Mouse (Mus musculus) megakaryocyte-erythroid progenitor cell, adult 5-6 weeks (primary cell): ENCODE results near the gene Vmn1r4. TPM values are rescaled to one million over a fixed set of nuclear protein-coding genes. Genes with fewer than 3 reads are reported as not detected.

ENCODE experiments used
- ATAC-seq: replicated peaks from 2 replicates; pipeline ENCODE4 v1.8.0; 2016; ENCODE audit warnings: mild to moderate bottlenecking, inconsistent platforms; ENCODE audit not compliant: severe bottlenecking, poor library complexity, low FRiP score, low TSS enrichment
- total RNA-seq, 2 experiments: library from RNA; stranded (forward) in 1 of 2; stranded (reverse) in 1 of 2; fragments of 200-1000, 215-1000 nt in 1 of 2; fragments of >200 nt in 1 of 2; fragmentation: Nextera tagmentation in 1 of 2; gene quantifications; 2 replicates each; pipeline ENCODE4 v1.2.3; 2014 to 2017

Vmn1r4 gene
- total RNA-seq (2014; fragmentation: Nextera tagmentation) (not detected in 2 replicates), total RNA-seq (2017) (0.42 TPM in 1 of 2 replicates, not detected in the other)

GRCm38 (mm10) chr6:56923726-56924707 lies at the start of gene Vmn1r4, which contains the start of gene Nt5c3:
Vmn1r4 (plus strand) TSS chr6:56924015.
Nt5c3 (minus strand) TSS chr6:56923932.
- ATAC-seq = peak; percentile 85

DNA sequence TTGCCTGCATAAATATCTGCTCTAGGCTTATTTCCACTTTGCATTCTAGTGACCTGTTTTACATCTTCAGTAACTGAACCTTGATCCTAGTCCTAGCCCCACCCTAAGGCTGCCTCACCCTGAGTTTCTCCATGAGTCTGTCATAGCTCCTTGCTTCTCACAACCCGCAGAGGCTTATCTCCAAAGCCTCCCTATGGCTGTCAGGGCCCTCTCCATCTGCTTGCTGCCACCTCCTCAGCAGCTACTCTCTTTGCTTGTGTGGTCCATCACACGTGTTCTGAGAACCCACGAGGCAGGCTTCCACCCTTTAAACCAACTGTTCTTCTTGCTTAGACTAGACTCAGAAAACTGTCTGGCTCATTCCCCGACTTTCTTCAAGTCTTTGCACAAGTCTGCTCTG lies 46.9 kb upstream of the Vmn1r4 start:
- ATAC-seq = peak; percentile 36

GRCm38 (mm10) chr6:56877985-56878384 lies 45.8 kb upstream of the Vmn1r4 start:
- no peak for ATAC-seq

GRCm38 (mm10) chr6:56879352-56879955 lies 44.4 kb upstream of the Vmn1r4 start:
- peak; percentile 84 for ATAC-seq

DNA sequence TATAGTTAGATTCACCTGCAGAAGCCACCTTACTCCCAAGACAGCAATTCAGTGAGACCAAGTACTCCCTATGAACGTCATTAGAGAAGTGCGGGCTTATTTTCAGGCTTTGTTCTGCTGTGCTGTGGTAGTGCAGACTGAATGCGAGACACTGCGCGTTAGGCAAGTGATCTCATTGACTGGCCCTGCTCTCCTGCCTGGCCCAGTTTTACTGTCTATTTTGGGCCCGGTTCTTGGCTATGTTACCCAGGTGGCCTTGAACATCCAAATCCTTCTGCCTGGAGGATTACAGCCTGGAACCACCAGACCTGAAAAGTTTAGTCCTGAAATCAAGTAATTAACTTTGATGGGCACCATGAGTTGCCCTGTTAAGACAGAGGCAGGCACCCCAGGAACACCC lies 35.3 kb upstream of the Vmn1r4 start:
- ATAC-seq = no peak

DNA sequence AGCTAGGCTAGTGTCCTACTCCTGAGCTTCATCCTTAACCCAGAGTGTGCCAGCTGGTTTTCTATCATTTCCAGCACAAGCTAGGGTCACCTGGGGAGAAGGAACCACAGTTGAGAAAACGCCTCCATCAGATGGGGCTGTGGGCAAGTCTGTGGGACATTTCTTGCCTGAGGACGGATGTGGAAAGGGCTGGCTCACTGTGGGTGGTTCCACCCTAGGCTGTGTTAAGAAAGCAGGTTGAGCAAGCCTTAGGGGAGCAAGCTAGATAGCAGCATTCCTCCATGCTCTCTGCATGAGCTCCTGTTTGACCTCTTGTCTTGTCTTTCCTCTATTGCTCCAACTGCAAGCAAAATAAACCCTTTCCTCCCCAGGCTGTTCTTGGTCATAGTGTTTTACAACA lies 33.1 kb upstream of the Vmn1r4 start:
- ATAC-seq = no peak

DNA sequence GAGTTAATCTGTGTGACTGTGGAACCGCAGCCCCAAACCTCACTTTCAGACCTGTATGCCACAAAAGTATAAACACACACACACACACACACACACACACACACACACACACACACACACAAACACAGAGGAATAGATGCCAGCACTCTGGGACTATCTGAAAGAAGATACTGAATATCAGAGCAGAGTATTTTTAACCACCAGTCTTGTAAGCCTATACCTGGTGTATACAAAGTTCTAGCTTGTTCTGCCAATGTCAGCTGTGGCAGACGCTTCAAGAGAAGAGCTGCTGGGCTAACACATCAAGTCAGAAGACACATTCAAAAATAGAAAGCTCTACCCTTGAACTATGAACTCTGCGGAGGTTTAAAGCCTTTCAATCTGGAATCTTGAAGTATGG lies 24.2 kb upstream of the Vmn1r4 start:
- no peak for ATAC-seq

DNA sequence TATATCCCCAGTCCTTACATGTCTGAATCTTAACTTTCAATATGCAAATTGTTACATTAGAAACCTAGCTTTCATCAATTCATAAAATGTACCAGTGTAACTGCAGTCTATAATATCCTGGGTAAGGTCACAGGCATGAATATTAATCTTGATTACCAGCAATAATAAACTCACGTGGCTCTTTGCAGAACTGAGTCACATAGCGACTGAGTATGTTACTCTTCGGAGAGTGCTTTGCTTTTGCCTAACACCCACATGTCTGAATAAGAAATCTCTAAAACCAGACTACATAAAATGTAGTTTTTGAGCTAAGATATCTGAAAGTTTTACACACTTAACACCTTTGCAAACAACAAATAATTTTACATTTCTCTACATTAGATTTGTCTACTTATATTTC lies 22.5 kb upstream of the Vmn1r4 start:
- ATAC-seq = no peak

- peak; percentile 61 for ATAC-seq
Measured at GRCm38 (mm10) chr6:56901824-56902386, 21.9 kb upstream of the Vmn1r4 start.

GRCm38 (mm10) chr6:56902606-56903520 lies 21.0 kb upstream of the Vmn1r4 start:
- peak; percentile 66 for ATAC-seq

DNA sequence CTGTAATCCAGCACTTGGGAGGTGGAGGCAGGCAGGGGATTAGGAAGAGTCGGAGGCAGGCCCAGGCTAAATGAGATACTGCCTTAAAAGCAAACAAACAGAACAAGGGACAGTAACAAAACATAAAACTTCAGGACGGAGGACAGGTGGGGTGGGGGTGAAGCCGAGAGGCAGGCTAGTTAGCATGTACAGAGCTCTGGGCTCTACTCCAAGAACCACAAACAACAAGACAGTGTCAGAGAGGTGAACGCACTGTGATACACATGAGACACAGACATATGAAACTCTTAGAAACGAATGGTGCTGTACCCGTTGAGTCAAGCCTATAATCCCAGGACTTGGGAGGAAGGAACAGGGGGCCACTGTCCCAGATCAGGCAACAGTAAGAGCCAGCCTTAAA lies 20.0 kb upstream of the Vmn1r4 start:
- 0 out of 2 replicates have a peak, but pooled peaks have one; percentile 10 for ATAC-seq

- no peak for ATAC-seq
Measured at GRCm38 (mm10) chr6:56904330-56904729, 19.5 kb upstream of the Vmn1r4 start.

GRCm38 (mm10) chr6:56904982-56905381 lies 18.8 kb upstream of the Vmn1r4 start:
- no peak for ATAC-seq

GRCm38 (mm10) chr6:56905486-56905885 lies 18.3 kb upstream of the Vmn1r4 start:
- no peak for ATAC-seq

DNA sequence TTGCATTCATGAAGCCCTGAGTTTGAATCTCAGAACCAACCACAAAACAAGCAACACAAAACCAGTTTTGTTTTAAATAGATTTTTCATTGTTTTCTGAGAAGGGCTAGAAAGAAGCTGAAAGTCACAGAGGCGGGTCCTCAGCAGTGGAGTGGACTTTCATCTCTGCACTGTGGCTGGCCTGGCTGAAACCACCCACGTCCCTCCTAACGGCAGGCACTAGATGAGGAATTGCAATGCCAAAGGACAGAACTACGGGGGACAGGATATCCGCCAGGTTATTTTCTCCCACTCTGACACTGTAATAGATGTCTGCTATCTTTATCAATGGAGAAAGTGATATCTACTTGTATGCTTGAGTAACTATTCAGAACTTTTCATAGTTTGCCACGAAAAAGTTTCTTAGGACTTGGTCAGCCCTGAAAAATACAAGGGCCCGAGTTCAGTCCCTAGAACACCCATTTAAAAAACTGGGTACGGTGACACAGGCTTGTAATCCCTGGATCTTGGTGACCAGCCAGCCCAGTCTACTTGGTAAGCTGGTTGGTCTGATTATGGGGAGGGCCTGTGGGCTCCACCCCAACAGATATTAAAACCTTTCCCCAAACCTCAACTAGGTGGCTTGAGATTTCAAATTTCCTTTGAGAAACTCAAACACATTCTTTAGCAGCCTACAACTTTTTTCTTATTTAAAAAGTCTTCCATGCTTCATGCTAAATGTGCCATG lies 17.5 kb upstream of the Vmn1r4 start:
- ATAC-seq = no peak

GRCm38 (mm10) chr6:56907973-56908372 lies 15.8 kb upstream of the Vmn1r4 start:
- no peak for ATAC-seq

DNA sequence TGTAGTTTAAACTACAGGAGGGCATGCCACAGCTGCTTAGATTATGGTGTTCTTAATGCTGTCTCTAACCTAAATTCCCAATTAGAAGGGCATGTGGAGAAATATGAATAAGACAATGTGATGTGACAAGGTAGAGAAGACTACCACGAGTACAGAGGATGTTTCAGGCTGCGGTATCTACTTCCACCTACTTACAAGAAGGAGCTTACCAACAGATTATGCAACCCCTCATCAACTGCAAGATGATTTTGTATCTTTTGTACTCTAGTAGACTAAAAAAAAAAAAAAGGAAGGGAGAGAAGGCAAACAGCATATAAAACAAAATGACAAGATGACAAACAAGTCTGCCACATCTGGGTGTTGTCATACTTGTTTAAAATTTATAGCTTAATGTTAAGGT lies 15.4 kb upstream of the Vmn1r4 start:
- no peak for ATAC-seq

- peak; percentile 54; the same call in 1 of the 2 replicates for ATAC-seq
Measured at GRCm38 (mm10) chr6:56908912-56909311, 14.9 kb upstream of the Vmn1r4 start.

DNA sequence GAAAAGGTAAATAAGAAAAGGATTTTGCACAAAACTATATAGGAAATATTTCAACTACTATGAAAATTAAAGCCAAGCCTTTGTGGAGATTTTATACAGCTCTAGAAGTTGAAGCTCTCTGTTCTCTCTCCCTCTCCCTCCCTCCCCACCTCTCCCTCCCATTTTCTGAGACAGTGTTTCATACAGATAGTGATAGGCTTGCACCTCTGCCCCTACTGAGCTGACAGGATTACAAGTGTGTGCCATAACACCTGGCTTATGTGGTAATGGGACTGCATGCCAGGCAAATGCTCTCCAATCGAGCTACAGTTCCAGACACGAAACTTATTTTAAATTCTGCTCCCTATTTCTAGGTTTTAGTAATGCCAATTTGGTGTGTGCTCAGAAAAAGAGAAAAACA lies 12.9 kb upstream of the Vmn1r4 start:
- peak; percentile 85 for ATAC-seq
